Mouse (Mus musculus): Measurements from ENCODE around the gene Vwa5b1. TPM values are rescaled to one million over a fixed set of nuclear protein-coding genes. Genes with fewer than 3 reads are reported as not detected.

Vwa5b1 gene
- total and polyA plus RNA-seq, 3 experiments = not detected

DNA sequence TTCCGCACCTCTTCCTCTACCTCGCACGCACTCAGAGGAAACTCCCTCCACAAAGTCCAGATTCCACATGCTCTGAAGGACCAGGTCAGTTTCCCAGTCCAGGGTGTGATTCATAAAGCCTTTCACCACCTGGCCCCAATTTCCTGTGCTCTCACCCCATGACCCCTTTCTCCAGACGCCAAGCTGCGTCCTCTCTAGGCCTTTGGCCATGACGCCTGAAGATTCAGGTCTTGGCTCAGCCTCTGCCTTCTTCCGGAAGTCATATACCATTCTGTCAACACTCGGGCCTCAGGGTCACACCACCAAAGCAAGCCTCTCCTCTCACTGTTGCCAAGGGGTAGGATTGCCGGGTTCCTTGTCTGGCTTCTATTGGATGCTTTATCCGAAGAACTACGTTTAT is 65.8 kb downstream of the Vwa5b1 start:
- Histone ChIP-seq H3K9me3 (replicated peaks; ENCODE audit: insufficient read depth, low read length) (no peaks in the 10 kb centered on the region), H3K36me3 (ENCODE audit: control insufficient read depth in 1 of 2, insufficient read depth in 2 of 2, low read length in 2 of 2) (no peaks in the 10 kb centered on the region), H3K27me3 (ENCODE audit: control insufficient read depth in 1 of 2, insufficient read depth in 2 of 2, low read length in 2 of 2) (no peaks in the 10 kb centered on the region), H3K79me2 (ENCODE audit: control insufficient read depth, insufficient read depth, low read length, poor library complexity) (no peaks in the 10 kb centered on the region), H3K4me1 (ENCODE audit: control insufficient read depth in 1 of 2, insufficient read depth in 2 of 2, low read length in 2 of 2) (no peaks in the 10 kb centered on the region), H3K27ac (ENCODE audit: control insufficient read depth, low read depth, low read length) (no peak overlapping the region), H3K4me3 (ENCODE audit: control insufficient read depth in 1 of 2, insufficient read depth in 1 of 2, low read depth in 2 of 2, low read length in 2 of 2) (no peak overlapping the region), H3K9ac (ENCODE audit: control insufficient read depth, low read depth, low read length, poor library complexity, severe bottlenecking) (no peak overlapping the region)
- DNase-seq (ENCODE audit: low read depth, low spot score) = no peak
- no peak for TF ChIP-seq ZMIZ1 (IDR thresholded peaks at IDR 0.05; ENCODE audit: low read depth, low read length)
- TF ChIP-seq TAL1 (IDR thresholded peaks at IDR 0.05; ENCODE audit: low read length) = no peak
- TF ChIP-seq MXI1 (IDR thresholded peaks at IDR 0.05; ENCODE audit: low read depth, low read length) = no peak
- no peak for TF ChIP-seq USF2 (IDR thresholded peaks at IDR 0.05; ENCODE audit: borderline replicate concordance in 1 of 2, insufficient read depth in 1 of 2, low read depth in 1 of 2, low read length in 2 of 2)
- TF ChIP-seq KAT2A (conservative IDR thresholded peaks at IDR 0.05; ENCODE audit: low read depth, low read length) = no peak
- no peak for TF ChIP-seq E2F4 (IDR thresholded peaks at IDR 0.05; ENCODE audit: borderline replicate concordance, low read depth, low read length)
- no peak for TF ChIP-seq NELFE (IDR thresholded peaks at IDR 0.05; ENCODE audit: low read depth, low read length)
- TF ChIP-seq TBP (IDR thresholded peaks at IDR 0.05; ENCODE audit: low read depth, low read length) = no peak
- TF ChIP-seq ZKSCAN1 (IDR thresholded peaks at IDR 0.05; ENCODE audit: low read depth, low read length) = no peak
- no peak for TF ChIP-seq UBTF (IDR thresholded peaks at IDR 0.05; ENCODE audit: borderline replicate concordance, insufficient read depth, low read depth, low read length)
- no peak for TF ChIP-seq MEF2A (IDR thresholded peaks at IDR 0.05; ENCODE audit: extremely low read depth, insufficient replicate concordance, low read depth, low read length, poor library complexity, severe bottlenecking)
- no peak for TF ChIP-seq ZC3H11A (IDR thresholded peaks at IDR 0.05; ENCODE audit: low read depth, low read length)
- no peak for TF ChIP-seq ZNF384 (IDR thresholded peaks at IDR 0.05; ENCODE audit: low read depth, low read length)

DNA sequence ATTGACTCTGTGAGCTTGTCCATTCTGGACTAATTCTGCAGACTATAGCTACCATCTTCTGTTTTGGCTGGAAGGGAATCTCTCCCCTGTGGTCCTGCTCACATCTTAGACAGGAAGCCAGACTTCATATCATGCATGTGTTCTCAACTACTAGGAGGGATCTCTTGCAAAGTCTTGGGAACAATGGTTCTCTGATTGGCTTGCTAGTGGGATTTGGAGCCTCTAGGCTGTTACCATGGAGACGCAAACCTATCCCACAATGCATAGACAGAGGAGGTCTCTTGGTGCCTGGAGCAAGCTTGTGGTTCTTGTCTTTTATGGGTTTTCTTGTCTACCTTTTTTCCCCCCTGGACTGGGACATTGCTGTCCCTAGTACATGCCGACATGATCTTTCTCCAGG is 67.4 kb downstream of the Vwa5b1 start:
- H3K79me2 ChIP-seq (ENCODE audit: control insufficient read depth, insufficient read depth, low read length, poor library complexity) = no peaks in the 10 kb centered on the region
- no peaks in the 10 kb centered on the region for H3K27me3 ChIP-seq (ENCODE audit: control insufficient read depth in 1 of 2, insufficient read depth in 2 of 2, low read length in 2 of 2)
- H3K9ac ChIP-seq (ENCODE audit: control insufficient read depth, low read depth, low read length, poor library complexity, severe bottlenecking) = no peak overlapping the region
- no peaks in the 10 kb centered on the region for H3K36me3 ChIP-seq (ENCODE audit: control insufficient read depth in 1 of 2, insufficient read depth in 2 of 2, low read length in 2 of 2)
- no peak for DNase-seq (ENCODE audit: low read depth, low spot score)
- H3K27ac ChIP-seq (ENCODE audit: control insufficient read depth, low read depth, low read length) = no peak overlapping the region
- H3K4me1 ChIP-seq (ENCODE audit: control insufficient read depth in 1 of 2, insufficient read depth in 2 of 2, low read length in 2 of 2) = no peaks in the 10 kb centered on the region
- H3K4me3 ChIP-seq (ENCODE audit: control insufficient read depth in 1 of 2, insufficient read depth in 1 of 2, low read depth in 2 of 2, low read length in 2 of 2) = no peak overlapping the region
- no peaks in the 10 kb centered on the region for H3K9me3 ChIP-seq (replicated peaks; ENCODE audit: insufficient read depth, low read length)
- no peak for TF ChIP-seq HCFC1 (IDR thresholded peaks at IDR 0.05; ENCODE audit: low read depth, low read length)
- no peak for TF ChIP-seq ETS1 (IDR thresholded peaks at IDR 0.05; ENCODE audit: low read depth, low read length)
- TF ChIP-seq GABPA (IDR thresholded peaks at IDR 0.05; ENCODE audit: low read depth, low read length) = no peak
- no peak for TF ChIP-seq MYB (IDR thresholded peaks at IDR 0.05; ENCODE audit: low read depth, low read length)
- no peak for TF ChIP-seq MXI1 (IDR thresholded peaks at IDR 0.05; ENCODE audit: low read depth, low read length)
- no peak for TF ChIP-seq EP300 (IDR thresholded peaks at IDR 0.05; ENCODE audit: low read depth in 1 of 2, low read length in 2 of 2)
- TF ChIP-seq TCF12 (IDR thresholded peaks at IDR 0.05; ENCODE audit: low read depth, low read length) = no peak
- no peak for TF ChIP-seq SIN3A (IDR thresholded peaks at IDR 0.05; ENCODE audit: low read length)
- TF ChIP-seq POLR2A (IDR thresholded peaks at IDR 0.05; ENCODE audit: control insufficient read depth in 1 of 2, insufficient read depth in 1 of 2, low read depth in 1 of 2, low read length in 2 of 2, poor library complexity in 1 of 2) = no peak
- no peak for TF ChIP-seq RAD21 (IDR thresholded peaks at IDR 0.05; ENCODE audit: low read depth, low read length)
- TF ChIP-seq MAX (IDR thresholded peaks at IDR 0.05; ENCODE audit: low read length) = no peak
- TF ChIP-seq MYC (IDR thresholded peaks at IDR 0.05; ENCODE audit: low read depth, low read length) = no peak
- no peak for TF ChIP-seq ZKSCAN1 (IDR thresholded peaks at IDR 0.05; ENCODE audit: low read depth, low read length)
- TF ChIP-seq ELF1 (IDR thresholded peaks at IDR 0.05; ENCODE audit: low read depth, low read length) = no peak
- TF ChIP-seq POLR2AphosphoS5 (IDR thresholded peaks at IDR 0.05; ENCODE audit: borderline replicate concordance, low read depth, low read length) = no peak
- TF ChIP-seq E2F4 (IDR thresholded peaks at IDR 0.05; ENCODE audit: borderline replicate concordance, low read depth, low read length) = no peak
- no peak for TF ChIP-seq RCOR1 (IDR thresholded peaks at IDR 0.05; ENCODE audit: low read depth, low read length)

Data from MEL (cell line).